In genomic region chr17:29056699-29057151, GRCm38 (mm10) we compare ENCODE assay signal across 9 mouse cellular contexts. TPM values are rescaled to one million over a fixed set of nuclear protein-coding genes. Genes with fewer than 3 reads are reported as not detected.
A peak's percentile ranks its signal among the peaks of the same experiment; 100 is the strongest.
DNase-seq lines count a peak whose midpoint lies in the region; ATAC-seq and TF ChIP-seq lines count a peak whose summit lies in the region.
"Had no signal": no experiment of that assay in that cellular context is flagged by ENCODE, and none has a peak within 500 bp of the region (broad histone marks: within the 10 kb centered on the region; RNA-seq: fewer than 3 reads in every experiment).

No protein-coding gene starts in this region.

- TF ChIP-seq CTCF in E14TG2a.4 (conservative IDR thresholded peaks at IDR 0.05; ENCODE audit: low read length): no peak

- ATAC-seq in heart, embryonic 14.5 days (ENCODE audit: insufficient number of reproducible peaks, insufficient read depth, low FRiP score, low read depth): no peak
- ATAC-seq in midbrain, embryonic 15.5 days (replicated peaks): 0 out of 2 replicates have a peak, but pooled peaks have one; percentile 17

- H3K4me2 ChIP-seq in heart, embryonic 14.5 days (ENCODE audit: low read length): peak overlapping the region; percentile 48
- no peak overlapping the region for H3K4me2 ChIP-seq in midbrain, embryonic 15.5 days

- H3K9me3 ChIP-seq in heart, embryonic 14.5 days (ENCODE audit: control insufficient read depth, low read length): no peaks in the 10 kb centered on the region
- no peaks in the 10 kb centered on the region for H3K9me3 ChIP-seq in E14TG2a.4 (ENCODE audit: low read length)
- H3K9me3 ChIP-seq in forebrain, embryonic 10.5 days: no peaks in the 10 kb centered on the region
- H3K9me3 ChIP-seq in midbrain, embryonic 15.5 days: no peaks in the 10 kb centered on the region

- H3K27me3 ChIP-seq in heart, embryonic 14.5 days (ENCODE audit: control insufficient read depth, insufficient read depth, low read length): no peaks in the 10 kb centered on the region
- no peaks in the 10 kb centered on the region for H3K27me3 ChIP-seq in E14TG2a.4 (ENCODE audit: insufficient read depth, low read length)
- no peaks in the 10 kb centered on the region for H3K27me3 ChIP-seq in forebrain, embryonic 10.5 days (ENCODE audit: poor library complexity, severe bottlenecking)
- no peaks in the 10 kb centered on the region for H3K27me3 ChIP-seq in midbrain, embryonic 15.5 days (replicated peaks)

- H3K36me3 ChIP-seq in heart, embryonic 14.5 days (ENCODE audit: control insufficient read depth, insufficient read depth, low read length): no peaks in the 10 kb centered on the region
- H3K36me3 ChIP-seq in E14TG2a.4 (ENCODE audit: insufficient read depth, low read length): peaks cover 12% of the 10 kb centered on the region; the same call in 1 of the 2 replicates
- H3K36me3 ChIP-seq in forebrain, embryonic 10.5 days (replicated peaks): 0 out of 2 replicates have a peak, but pooled peaks cover 8% of the 10 kb centered on the region
- no peaks in the 10 kb centered on the region for H3K36me3 ChIP-seq in midbrain, embryonic 15.5 days (replicated peaks)

- H3K9ac ChIP-seq in heart, embryonic 14.5 days (ENCODE audit: low read length): no peak overlapping the region; the same call in 1 of the 2 replicates
- H3K9ac ChIP-seq in midbrain, embryonic 15.5 days: no peak overlapping the region
- H3K9ac ChIP-seq: liver, embryonic 14.5 days had no signal

- DNase-seq in heart, adult 18-20 months: no peak
- DNase-seq in forebrain, embryonic 10.5 days (ENCODE audit: extremely low spot score, low spot score): no peak
- no peak for DNase-seq in cerebellum, adult 18-20 months
- DNase-seq in urinary bladder, postnatal 36 days (ENCODE audit: low spot score in 2 of 2): no peak
- no peak for DNase-seq in right cerebral cortex, postnatal 10 days (ENCODE audit: low spot score in 2 of 2)

- no peak overlapping the region for H3K4me3 ChIP-seq in heart, embryonic 14.5 days (ENCODE audit: control insufficient read depth in 1 of 2, insufficient read depth in 1 of 2, low read depth in 1 of 2, low read length in 2 of 2)
- peak overlapping the region; percentile 67 for H3K4me3 ChIP-seq in E14TG2a.4 (replicated peaks; ENCODE audit: low read length)
- peak overlapping the region; percentile 18; the same call in 1 of the 2 replicates for H3K4me3 ChIP-seq in forebrain, embryonic 10.5 days
- H3K4me3 ChIP-seq in midbrain, embryonic 15.5 days: no peak overlapping the region

- peaks cover 26 to 32% of the 10 kb centered on the region in 2 experiments for H3K4me1 ChIP-seq in heart, embryonic 14.5 days (ENCODE audit: control insufficient read depth in 2 of 2, insufficient read depth in 2 of 2, low read length in 2 of 2)
- peaks cover 91% of the 10 kb centered on the region for H3K4me1 ChIP-seq in E14TG2a.4 (replicated peaks; ENCODE audit: low read depth, low read length)
- peaks cover 23% of the 10 kb centered on the region for H3K4me1 ChIP-seq in forebrain, embryonic 10.5 days
- peaks cover 10% of the 10 kb centered on the region for H3K4me1 ChIP-seq in midbrain, embryonic 15.5 days

- 0 out of 4 replicates have a peak overlapping the region, but pooled peaks of 1 of the 2 experiments have one; percentile 24 for H3K27ac ChIP-seq in heart, embryonic 14.5 days (replicated peaks in 1 of 2; ENCODE audit: control insufficient read depth in 1 of 2, insufficient read depth in 1 of 2, low read depth in 2 of 2, low read length in 2 of 2)
- H3K27ac ChIP-seq in forebrain, embryonic 10.5 days: peak overlapping the region; percentile 53
- no peak overlapping the region for H3K27ac ChIP-seq in midbrain, embryonic 15.5 days
- H3K27ac ChIP-seq: liver, embryonic 14.5 days had no signal

- WGBS in heart, embryonic 14.5 days: 22% methylated on average over 8 of the region's 8 CpGs
- WGBS in forebrain, embryonic 10.5 days: 13% methylated on average over 8 of the region's 8 CpGs
- WGBS in midbrain, embryonic 15.5 days: 4% methylated on average over 8 of the region's 8 CpGs

RNA-seq across cellular contexts. Expression of gene Srsf3, which starts 24.3 kb away (rescaled TPM):
- polyA plus RNA-seq in heart, embryonic 14.5 days (2014; fragmentation: Nextera tagmentation; extraction: Ambion mirVana): 340 and 357 TPM in 2 replicates
- 10 to 100 TPM; 74.9 to 89.9 TPM for total RNA-seq in heart, adult 18-20 months (2021)
- polyA plus RNA-seq in forebrain, embryonic 10.5 days (2016; fragmentation: Nextera tagmentation; extraction: Ambion mirVana): 884 TPM in 2 replicates
- polyA plus RNA-seq in midbrain, embryonic 15.5 days (2015; fragmentation: Nextera tagmentation; extraction: Ambion mirVana): 429 and 442 TPM in 2 replicates

RNA-seq across cellular contexts. Expression of gene Cdkn1a, which starts 34.1 kb away (rescaled TPM):
- 51.7 and 57.7 TPM in 2 replicates for polyA plus RNA-seq in heart, embryonic 14.5 days (2014; fragmentation: Nextera tagmentation; extraction: Ambion mirVana)
- total RNA-seq in heart, adult 18-20 months (2021): 100 to 1,000 TPM; 101 to 149 TPM
- 14.0 and 16.8 TPM in 2 replicates for polyA plus RNA-seq in forebrain, embryonic 10.5 days (2016; fragmentation: Nextera tagmentation; extraction: Ambion mirVana)
- polyA plus RNA-seq in midbrain, embryonic 15.5 days (2015; fragmentation: Nextera tagmentation; extraction: Ambion mirVana): 97.7 and 99.9 TPM in 2 replicates

RNA-seq across cellular contexts. Expression of gene Stk38, which starts 48.9 kb away (rescaled TPM):
- 68.0 and 70.3 TPM in 2 replicates for polyA plus RNA-seq in heart, embryonic 14.5 days (2014; fragmentation: Nextera tagmentation; extraction: Ambion mirVana)
- total RNA-seq in heart, adult 18-20 months (2021): 10 to 100 TPM; 22.0 to 28.8 TPM
- 117 and 119 TPM in 2 replicates for polyA plus RNA-seq in forebrain, embryonic 10.5 days (2016; fragmentation: Nextera tagmentation; extraction: Ambion mirVana)
- polyA plus RNA-seq in midbrain, embryonic 15.5 days (2015; fragmentation: Nextera tagmentation; extraction: Ambion mirVana): 99.7 and 105 TPM in 2 replicates

RNA-seq across cellular contexts. Expression of gene Rab44, which starts 57.2 kb away (rescaled TPM):
- 0.23 and 0.36 TPM in 2 replicates for polyA plus RNA-seq in heart, embryonic 14.5 days (2014; fragmentation: Nextera tagmentation; extraction: Ambion mirVana)
- total RNA-seq in heart, adult 18-20 months (2021): under 1 TPM in 1 of 2 experiments, not detected in 1; 0.69 TPM
- polyA plus RNA-seq in forebrain, embryonic 10.5 days (2016; fragmentation: Nextera tagmentation; extraction: Ambion mirVana): 0.20 and 0.25 TPM in 2 replicates
- polyA plus RNA-seq in midbrain, embryonic 15.5 days (2015; fragmentation: Nextera tagmentation; extraction: Ambion mirVana): 0.15 TPM in 1 of 2 replicates, not detected in the other

Comparison
In these comparisons a context has a peak if more than half of its experiments do, and no peak if none do; other contexts are left out.
1. H3K4me3 ChIP-seq: peak in E14TG2a.4 (single experiment) and forebrain, embryonic 10.5 days (single experiment); none in heart, embryonic 14.5 days (0 of 2) and midbrain, embryonic 15.5 days (single experiment).